ENCODE assay signal across 9 mouse cellular contexts in the genomic region with DNA sequence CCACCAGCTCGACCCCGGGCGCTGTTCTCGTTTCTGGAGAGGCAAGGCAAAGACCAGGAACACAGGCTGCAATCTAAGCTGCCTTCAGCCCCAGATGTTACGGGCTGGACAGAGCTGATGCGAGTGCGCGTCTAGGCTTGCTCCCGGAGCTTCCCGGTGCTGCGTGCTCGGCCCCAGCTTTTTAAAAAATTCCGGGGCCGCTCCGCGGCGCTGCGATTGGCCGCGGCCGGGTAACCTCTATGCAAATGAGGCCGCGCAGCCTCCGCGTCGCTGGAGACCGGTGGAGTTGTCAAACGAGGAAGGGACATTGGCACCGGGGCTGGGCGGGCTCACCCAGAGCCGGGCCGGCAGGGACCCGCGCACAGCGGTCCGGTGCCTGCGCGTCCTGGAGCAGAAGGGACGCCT. TPM values are rescaled to one million over a fixed set of nuclear protein-coding genes. Genes with fewer than 3 reads are reported as not detected.
DNase-seq lines count a peak whose midpoint lies in the region; ATAC-seq lines count a peak whose summit lies in the region.
"Had no signal": no experiment of that assay in that cellular context is flagged by ENCODE, and none has a peak within 500 bp of the region (broad histone marks: within the 10 kb centered on the region; RNA-seq: fewer than 3 reads in every experiment).

No protein-coding gene starts in this region.

- H3K4me1 ChIP-seq in hindbrain, embryonic 15.5 days (replicated peaks), result peaks cover 17% of the 10 kb centered on the region
- H3K4me1 ChIP-seq in liver, embryonic 15.5 days (replicated peaks), result peaks cover 22% of the 10 kb centered on the region
- peaks cover 22% of the 10 kb centered on the region for H3K4me1 ChIP-seq in neural tube, embryonic 15.5 days

- ATAC-seq in hindbrain, embryonic 15.5 days (ENCODE audit: low FRiP score, low read depth), result peak; percentile 59; the same call in 1 of the 2 replicates
- no peak for ATAC-seq in liver, embryonic 15.5 days (ENCODE audit: insufficient read depth)
- 0 out of 2 replicates have a peak, but pooled peaks have one; percentile 36 for ATAC-seq in neural tube, embryonic 15.5 days (ENCODE audit: low FRiP score)

- H3K27ac ChIP-seq in hindbrain, embryonic 15.5 days (replicated peaks), result no peak overlapping the region
- no peak overlapping the region for H3K27ac ChIP-seq in liver, embryonic 15.5 days (replicated peaks)
- H3K27ac ChIP-seq in neural tube, embryonic 15.5 days (replicated peaks), result no peak overlapping the region

- H3K36me3 ChIP-seq in hindbrain, embryonic 15.5 days, result no peaks in the 10 kb centered on the region
- no peaks in the 10 kb centered on the region for H3K36me3 ChIP-seq in liver, embryonic 15.5 days (replicated peaks)
- H3K36me3 ChIP-seq in neural tube, embryonic 15.5 days, result no peaks in the 10 kb centered on the region

- WGBS in hindbrain, embryonic 15.5 days, result under 1% methylated on average over 39 of the region's 39 CpGs
- under 1% methylated on average over 38 of the region's 39 CpGs for WGBS in liver, embryonic 15.5 days (ENCODE audit: insufficient replicate concordance)
- WGBS in neural tube, embryonic 15.5 days, result under 1% methylated on average over 38 of the region's 39 CpGs

- peak; percentile 45 to 55 for DNase-seq in spleen, adult 18-20 months
- no peak for DNase-seq in spleen, adult 12 weeks (ENCODE audit: low spot score)
- peak; percentile 80 for DNase-seq in embryo, embryonic 11 days
- DNase-seq in ovary, postnatal 10 days (ENCODE audit: low spot score), result no peak
- DNase-seq in gastrocnemius, adult 8-10 months (ENCODE audit: low spot score in 2 of 2), result no peak

- no peaks in the 10 kb centered on the region for H3K9me3 ChIP-seq in hindbrain, embryonic 15.5 days
- H3K9me3 ChIP-seq in liver, embryonic 15.5 days (replicated peaks), result no peaks in the 10 kb centered on the region
- no peaks in the 10 kb centered on the region for H3K9me3 ChIP-seq in neural tube, embryonic 15.5 days (replicated peaks)

- H3K4me3 ChIP-seq in hindbrain, embryonic 15.5 days, result peak overlapping the region; percentile 17
- peak overlapping the region; percentile 24 for H3K4me3 ChIP-seq in liver, embryonic 15.5 days (replicated peaks)
- H3K4me3 ChIP-seq in neural tube, embryonic 15.5 days (replicated peaks), result peak overlapping the region; percentile 19

- peaks cover 85% of the 10 kb centered on the region for H3K27me3 ChIP-seq in hindbrain, embryonic 15.5 days
- H3K27me3 ChIP-seq in liver, embryonic 15.5 days, result peaks cover 100% of the 10 kb centered on the region
- peaks cover 95% of the 10 kb centered on the region for H3K27me3 ChIP-seq in neural tube, embryonic 15.5 days (replicated peaks)

- no peak overlapping the region for H3K9ac ChIP-seq in hindbrain, embryonic 15.5 days
- no peak overlapping the region for H3K9ac ChIP-seq in liver, embryonic 15.5 days
- no peak overlapping the region for H3K9ac ChIP-seq in neural tube, embryonic 15.5 days (replicated peaks)

- peak overlapping the region; percentile 44 for H3K4me2 ChIP-seq in hindbrain, embryonic 15.5 days
- peak overlapping the region; percentile 50 for H3K4me2 ChIP-seq in liver, embryonic 15.5 days
- peak overlapping the region; percentile 46 for H3K4me2 ChIP-seq in neural tube, embryonic 15.5 days

RNA-seq across cellular contexts. Expression of gene Hmx2, which starts 5.2 kb away (rescaled TPM):
- 1.3 and 1.4 TPM in 2 replicates for polyA plus RNA-seq in hindbrain, embryonic 15.5 days (2015; fragmentation: Nextera tagmentation; extraction: Ambion mirVana)
- polyA plus RNA-seq in liver, embryonic 15.5 days (2015; fragmentation: Nextera tagmentation; extraction: Ambion mirVana), result not detected in 2 replicates
- polyA plus RNA-seq in neural tube, embryonic 15.5 days (2015; fragmentation: Nextera tagmentation; extraction: Ambion mirVana), result 0.82 and 1.3 TPM in 2 replicates
- not detected for total RNA-seq in gastrocnemius, adult 8-10 months (2022)
- polyA plus RNA-seq: cortical plate, adult 2 months had no signal

RNA-seq across cellular contexts. Expression of gene Bub3, which starts 6.2 kb away (rescaled TPM):
- polyA plus RNA-seq in hindbrain, embryonic 15.5 days (2015; fragmentation: Nextera tagmentation; extraction: Ambion mirVana), result 158 and 164 TPM in 2 replicates
- polyA plus RNA-seq in liver, embryonic 15.5 days (2015; fragmentation: Nextera tagmentation; extraction: Ambion mirVana), result 107 and 113 TPM in 2 replicates
- polyA plus RNA-seq in neural tube, embryonic 15.5 days (2015; fragmentation: Nextera tagmentation; extraction: Ambion mirVana), result 141 and 157 TPM in 2 replicates
- total RNA-seq in gastrocnemius, adult 8-10 months (2022), result 10 to 100 TPM; 30.5 to 36.3 (median 32.4) TPM

RNA-seq across cellular contexts. Expression of gene Hmx3, which starts 11.1 kb away (rescaled TPM):
- 0.60 and 0.93 TPM in 2 replicates for polyA plus RNA-seq in hindbrain, embryonic 15.5 days (2015; fragmentation: Nextera tagmentation; extraction: Ambion mirVana)
- not detected in 2 replicates for polyA plus RNA-seq in liver, embryonic 15.5 days (2015; fragmentation: Nextera tagmentation; extraction: Ambion mirVana)
- polyA plus RNA-seq in neural tube, embryonic 15.5 days (2015; fragmentation: Nextera tagmentation; extraction: Ambion mirVana), result 0.54 and 0.89 TPM in 2 replicates
- not detected for total RNA-seq in gastrocnemius, adult 8-10 months (2022)
- polyA plus RNA-seq: cortical plate, adult 2 months had no signal

Comparison
In these comparisons a context has a peak if more than half of its experiments do, and no peak if none do; other contexts are left out.
1. DNase-seq: peak in spleen, adult 18-20 months (2 of 2) and embryo, embryonic 11 days (single experiment); none in spleen, adult 12 weeks (single experiment), ovary, postnatal 10 days (single experiment) and gastrocnemius, adult 8-10 months (0 of 2).
2. Peak in every context shown above with its lines, with median percentiles within 50 percentile points of each other: H3K4me2 ChIP-seq and H3K4me3 ChIP-seq.